Mouse (Mus musculus) kidney, postnatal 25 days (tissue): ENCODE data around the gene Trpm3.
A peak's percentile ranks its signal among the peaks of the same experiment; 100 is the strongest.

Experiments used
- DNase-seq, 2 experiments: peaks; one replicate each; pipeline ENCODE4 v3.0.0; 2021; ENCODE audit warnings: mixed read lengths in 2 of 2

The Trpm3 gene

GRCm38 (mm10) chr19:22518508-22518907, 379.7 kb downstream of the Trpm3 start:
- DNase-seq, result no peak

- no peak for DNase-seq
These were observed 389.1 kb downstream of the Trpm3 start for GRCm38 (mm10) chr19:22527944-22528343.

GRCm38 (mm10) chr19:22542990-22543709, 404.3 kb downstream of the Trpm3 start:
- no peak for DNase-seq

- DNase-seq, result peak; percentile 68 to 89
These were observed 413.3 kb downstream of the Trpm3 start for GRCm38 (mm10) chr19:22552179-22552578.

GRCm38 (mm10) chr19:22554421-22554941, 415.6 kb downstream of the Trpm3 start:
- peak; percentile 50 to 69 for DNase-seq

- DNase-seq, result no peak
These were observed 433.6 kb downstream of the Trpm3 start for GRCm38 (mm10) chr19:22572396-22572795.

- DNase-seq, result no peak
These were observed 434.0 kb downstream of the Trpm3 start for GRCm38 (mm10) chr19:22572849-22573248.

GRCm38 (mm10) chr19:22582120-22582745, 443.4 kb downstream of the Trpm3 start:
- no peak for DNase-seq

GRCm38 (mm10) chr19:22594492-22594891, 455.6 kb downstream of the Trpm3 start:
- no peak for DNase-seq

- no peak for DNase-seq
These were observed 456.4 kb downstream of the Trpm3 start for GRCm38 (mm10) chr19:22595246-22595645.

GRCm38 (mm10) chr19:22596715-22597114, 457.9 kb downstream of the Trpm3 start:
- no peak for DNase-seq

GRCm38 (mm10) chr19:22604322-22604721, 465.5 kb downstream of the Trpm3 start:
- no peak for DNase-seq

- no peak for DNase-seq
These were observed 469.3 kb downstream of the Trpm3 start for GRCm38 (mm10) chr19:22607985-22608684.

GRCm38 (mm10) chr19:22611621-22612020, 472.8 kb downstream of the Trpm3 start:
- no peak for DNase-seq

- DNase-seq, result no peak
These were observed 476.5 kb downstream of the Trpm3 start for GRCm38 (mm10) chr19:22615367-22615766.

GRCm38 (mm10) chr19:22624801-22625513, 486.1 kb downstream of the Trpm3 start:
- no peak for DNase-seq

- no peak for DNase-seq
These were observed 490.0 kb downstream of the Trpm3 start for GRCm38 (mm10) chr19:22628878-22629277.

GRCm38 (mm10) chr19:22631316-22631715, 492.5 kb downstream of the Trpm3 start:
- DNase-seq, result peak; percentile 39 to 61

GRCm38 (mm10) chr19:22635635-22636034, 496.8 kb downstream of the Trpm3 start:
- no peak for DNase-seq

GRCm38 (mm10) chr19:22637786-22638185, 498.9 kb downstream of the Trpm3 start:
- DNase-seq, result no peak

GRCm38 (mm10) chr19:22638394-22638954, 499.6 kb downstream of the Trpm3 start:
- no peak for DNase-seq

- DNase-seq, result peak; percentile 53 to 62
These were observed 503.3 kb downstream of the Trpm3 start for GRCm38 (mm10) chr19:22642124-22642523.
